Mouse (Mus musculus) forebrain, embryonic 13.5 days (tissue): ENCODE measurements around the gene Dnajc5g. TPM values are rescaled to one million over a fixed set of nuclear protein-coding genes. Genes with fewer than 3 reads are reported as not detected.

ENCODE experiments used
- polyA plus RNA-seq: library from polyadenylated mRNA; unstranded; fragments of >200 nt; fragmentation: Nextera tagmentation; extraction: Ambion mirVana; gene quantifications from 2 replicates; pipeline ENCODE4 v1.2.1, GENCODE M21; 2015

Dnajc5g gene
- polyA plus RNA-seq, 1 experiment from 2014 or later = not detected

Other genes with a start within 250 kb of the Dnajc5g start
- 44.0 and 46.8 TPM in 2 replicates for gene Tmem214, start 238.3 kb upstream of the Dnajc5g start, polyA plus RNA-seq
- 22.7 and 25.3 TPM in 2 replicates for gene Agbl5, start 217.6 kb upstream of the Dnajc5g start, polyA plus RNA-seq
- 325 and 333 TPM in 2 replicates for gene Ost4, start 198.5 kb upstream of the Dnajc5g start, polyA plus RNA-seq
- 10.3 and 15.7 TPM in 2 replicates for gene Emilin1, start 192.9 kb upstream of the Dnajc5g start, polyA plus RNA-seq
- gene Khk, start 184.9 kb upstream of the Dnajc5g start, polyA plus RNA-seq = 3.3 and 7.6 TPM in 2 replicates
- 9.2 and 10.1 TPM in 2 replicates for gene Cgref1, start 160.7 kb upstream of the Dnajc5g start, polyA plus RNA-seq
- gene Preb, start 145.9 kb upstream of the Dnajc5g start, polyA plus RNA-seq = 126 and 132 TPM in 2 replicates
- gene Tcf23, start 137.6 kb upstream of the Dnajc5g start, polyA plus RNA-seq = not detected in 2 replicates
- gene Atraid, start 58.0 kb upstream of the Dnajc5g start, polyA plus RNA-seq = 124 and 130 TPM in 2 replicates
- 10.9 and 11.5 TPM in 2 replicates for gene Slc5a6, start 57.4 kb upstream of the Dnajc5g start, polyA plus RNA-seq
- gene Cad, start 51.5 kb upstream of the Dnajc5g start, polyA plus RNA-seq = 24.2 and 28.6 TPM in 2 replicates
- 1.7 and 1.8 TPM in 2 replicates for gene Slc30a3, start 2.0 kb downstream of the Dnajc5g start, polyA plus RNA-seq
- not detected in 2 replicates for gene Trim54, start 10.4 kb downstream of the Dnajc5g start, polyA plus RNA-seq
- not detected in 2 replicates for gene Ucn, start 32.5 kb downstream of the Dnajc5g start, polyA plus RNA-seq
- gene Mpv17, start 48.0 kb downstream of the Dnajc5g start, polyA plus RNA-seq = 56.7 and 57.1 TPM in 2 replicates
- gene Gm29609, start 73.6 kb downstream of the Dnajc5g start, polyA plus RNA-seq = 1.5 and 1.9 TPM in 2 replicates
- 76.5 and 86.9 TPM in 2 replicates for gene Gtf3c2, start 73.9 kb downstream of the Dnajc5g start, polyA plus RNA-seq
- gene Snx17, start 86.9 kb downstream of the Dnajc5g start, polyA plus RNA-seq = 139 and 145 TPM in 2 replicates
- gene Eif2b4, start 87.1 kb downstream of the Dnajc5g start, polyA plus RNA-seq = 75.8 and 77.9 TPM in 2 replicates
- gene Zfp513, start 96.0 kb downstream of the Dnajc5g start, polyA plus RNA-seq = 13.3 and 13.4 TPM in 2 replicates
- 164 and 176 TPM in 2 replicates for gene Ppm1g, start 114.4 kb downstream of the Dnajc5g start, polyA plus RNA-seq
- 137 and 145 TPM in 2 replicates for gene Nrbp1, start 134.6 kb downstream of the Dnajc5g start, polyA plus RNA-seq
- 0.44 TPM in 1 of 2 replicates, not detected in the other for gene Gm9970, start 134.9 kb downstream of the Dnajc5g start, polyA plus RNA-seq
- gene Krtcap3, start 145.4 kb downstream of the Dnajc5g start, polyA plus RNA-seq = 2.3 and 3.6 TPM in 2 replicates
- 29.6 and 38.5 TPM in 2 replicates for gene Ift172, start 184.8 kb downstream of the Dnajc5g start, polyA plus RNA-seq
- gene Fndc4, start 189.8 kb downstream of the Dnajc5g start, polyA plus RNA-seq = 62.1 and 66.7 TPM in 2 replicates
- gene Gckr, start 191.2 kb downstream of the Dnajc5g start, polyA plus RNA-seq = 0.12 and 0.16 TPM in 2 replicates